Mouse (Mus musculus) adipose tissue, adult 10 weeks (tissue): ENCODE measurements around the gene Vmn1r183. TPM values are rescaled to one million over a fixed set of nuclear protein-coding genes. Genes with fewer than 3 reads are reported as not detected.

ENCODE experiments used
- polyA plus RNA-seq: library from polyadenylated mRNA; stranded (reverse); fragments of 350-450 nt; fragmentation: Illumina TruSeq; extraction: RNeasy Lipid Tissue Mini Kit (QIAGEN cat#74804); gene quantifications from one replicate; pipeline ENCODE4 v1.2.3, GENCODE M21; 2014; ENCODE audit warnings: low read depth, low replicate concordance

The Vmn1r183 gene
- polyA plus RNA-seq = not detected

DNA sequence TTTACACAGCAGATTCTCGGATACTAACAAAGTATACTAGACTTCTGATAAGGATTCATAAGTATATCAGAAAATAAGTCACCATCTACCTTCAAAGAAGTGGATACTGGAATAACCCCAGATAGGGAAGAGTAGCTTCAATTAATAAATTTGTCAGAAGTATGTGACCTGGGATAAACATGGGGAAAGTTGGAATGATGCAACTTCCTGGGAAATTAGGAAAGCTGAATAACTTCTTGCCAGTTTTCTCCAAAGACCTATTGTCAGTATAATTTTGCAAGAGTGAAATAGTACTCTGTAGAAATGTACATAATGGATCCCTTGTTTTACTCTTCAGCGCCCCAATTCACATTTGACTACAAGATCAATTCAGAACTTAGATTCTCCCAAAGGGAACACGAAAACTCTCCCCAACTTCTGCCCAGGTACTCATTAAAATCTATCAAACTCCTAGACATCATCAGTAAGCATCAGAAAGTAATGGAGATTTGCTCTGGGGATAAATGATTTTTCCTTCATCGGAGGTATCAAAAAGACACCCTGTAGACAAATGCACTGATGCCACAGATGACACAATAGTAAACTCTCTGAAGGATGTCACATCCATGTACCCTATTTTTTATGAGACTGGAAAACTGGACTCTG, at the start of gene Vmn1r183:
Gene Vmn1r183 (plus strand): TSS at position 595 of the 645 bp plus-strand sequence.

DNA sequence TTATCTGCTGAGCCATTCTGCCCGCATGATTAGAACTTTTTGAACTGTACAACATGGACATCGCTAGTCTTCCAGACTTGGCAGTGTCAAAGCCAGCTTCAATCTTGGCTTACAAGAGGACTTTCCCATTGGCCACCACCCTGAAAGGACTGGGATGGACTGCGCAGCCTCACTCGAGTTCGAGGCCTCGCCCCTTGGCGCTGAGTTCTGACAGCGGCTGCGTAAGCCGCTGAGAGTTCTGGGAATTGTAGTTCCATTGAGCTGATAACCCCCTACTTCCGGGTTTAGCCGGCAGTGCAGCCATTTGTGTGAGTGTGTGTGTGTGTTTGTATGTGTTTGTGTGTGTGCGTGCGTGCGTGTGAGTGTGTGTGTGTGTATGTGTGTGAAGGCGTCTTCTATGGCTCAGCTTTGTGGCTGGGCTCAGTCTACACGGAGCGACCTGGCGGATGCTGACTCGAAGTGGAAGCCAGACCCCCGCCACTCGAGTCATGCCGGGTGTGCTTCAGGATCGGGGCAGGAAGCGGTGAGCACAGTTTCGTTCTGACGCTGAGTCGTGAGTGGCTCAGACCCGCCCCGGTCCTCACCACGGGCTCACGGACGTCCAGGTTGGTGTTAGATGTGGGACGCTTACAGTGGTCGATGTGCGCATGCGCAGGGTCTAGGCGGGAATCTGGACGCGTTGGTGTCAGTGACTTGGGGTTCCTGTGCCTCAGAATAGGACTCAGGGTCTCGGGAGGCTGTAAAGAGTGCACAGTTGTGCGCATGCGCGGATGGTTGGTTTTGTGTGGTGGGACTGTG, 28.8 kb downstream of the Vmn1r183 start, which contains the start of gene Zfp180:
Gene Zfp180 (plus strand): TSS at position 291 of the 798 bp plus-strand sequence.

DNA sequence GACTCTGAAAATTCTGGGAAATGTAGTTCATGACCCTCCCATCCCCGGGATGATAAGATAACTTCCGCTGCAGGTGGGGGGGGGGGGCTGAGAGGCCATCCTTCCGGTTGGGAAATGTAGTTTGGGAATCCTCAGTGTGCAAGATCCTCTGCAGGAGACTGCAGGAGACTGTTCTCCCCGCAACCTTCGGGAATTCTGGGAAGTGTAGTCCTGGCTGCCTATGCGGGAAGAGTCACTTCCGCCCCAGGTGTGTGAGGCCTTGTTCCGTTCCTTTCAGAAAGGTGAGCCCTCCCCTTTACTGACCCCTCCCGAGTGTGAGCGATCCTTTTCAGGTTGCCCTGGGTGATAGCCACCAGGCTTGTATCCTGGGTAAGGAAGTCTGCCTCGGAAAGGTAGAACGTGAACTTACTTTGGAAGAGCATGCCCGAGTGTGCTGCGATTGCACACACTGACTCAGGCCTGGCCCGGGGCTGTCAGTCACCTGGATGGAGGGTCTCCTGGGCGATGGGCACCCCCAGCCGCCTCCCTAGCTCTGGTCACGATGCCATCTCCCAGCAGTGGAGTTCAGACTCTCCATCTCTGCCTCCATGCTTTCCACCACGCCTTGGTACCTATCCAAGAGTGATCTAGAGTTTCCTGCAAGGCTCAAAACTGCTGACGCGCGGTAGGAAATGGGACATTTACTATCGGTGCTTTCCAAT, 59.3 kb downstream of the Vmn1r183 start, which contains the start of gene Zfp112:
Gene Zfp112 (plus strand): TSS at position 159 of the 701 bp plus-strand sequence.

Other genes with a start within 250 kb of the Vmn1r183 start
- not detected for gene Vmn1r175, start 242.6 kb upstream of the Vmn1r183 start, polyA plus RNA-seq
- not detected for gene Vmn1r176, start 215.9 kb upstream of the Vmn1r183 start, polyA plus RNA-seq
- not detected for gene Vmn1r177, start 186.8 kb upstream of the Vmn1r183 start, polyA plus RNA-seq
- not detected for gene Vmn1r178, start 161.2 kb upstream of the Vmn1r183 start, polyA plus RNA-seq
- not detected for gene Vmn1r179, start 126.3 kb upstream of the Vmn1r183 start, polyA plus RNA-seq
- not detected for gene Vmn1r180, start 102.6 kb upstream of the Vmn1r183 start, polyA plus RNA-seq
- gene Vmn1r181, start 78.6 kb upstream of the Vmn1r183 start, polyA plus RNA-seq = 0.09 TPM
- not detected for gene V1rd19, start 51.6 kb upstream of the Vmn1r183 start, polyA plus RNA-seq
- gene Zfp180, start 28.7 kb downstream of the Vmn1r183 start, polyA plus RNA-seq = 12.1 TPM
- gene Zfp112, start 59.1 kb downstream of the Vmn1r183 start, polyA plus RNA-seq = 4.6 TPM
- gene Zfp235, start 80.9 kb downstream of the Vmn1r183 start, polyA plus RNA-seq = 6.9 TPM
- gene Zfp114, start 121.8 kb downstream of the Vmn1r183 start, polyA plus RNA-seq = 0.34 TPM
- 5.2 TPM for gene Zfp111, start 158.2 kb downstream of the Vmn1r183 start, polyA plus RNA-seq
- 1.8 TPM for gene Zfp109, start 184.3 kb downstream of the Vmn1r183 start, polyA plus RNA-seq
- 2.3 TPM for gene Zfp108, start 201.5 kb downstream of the Vmn1r183 start, polyA plus RNA-seq
- 4.3 TPM for gene Zfp93, start 217.2 kb downstream of the Vmn1r183 start, polyA plus RNA-seq
- 12.2 TPM for gene Zfp61, start 248.0 kb downstream of the Vmn1r183 start, polyA plus RNA-seq